Mouse (Mus musculus): Measurements from ENCODE around the gene Slc25a20.

Slc25a20 gene

DNA sequence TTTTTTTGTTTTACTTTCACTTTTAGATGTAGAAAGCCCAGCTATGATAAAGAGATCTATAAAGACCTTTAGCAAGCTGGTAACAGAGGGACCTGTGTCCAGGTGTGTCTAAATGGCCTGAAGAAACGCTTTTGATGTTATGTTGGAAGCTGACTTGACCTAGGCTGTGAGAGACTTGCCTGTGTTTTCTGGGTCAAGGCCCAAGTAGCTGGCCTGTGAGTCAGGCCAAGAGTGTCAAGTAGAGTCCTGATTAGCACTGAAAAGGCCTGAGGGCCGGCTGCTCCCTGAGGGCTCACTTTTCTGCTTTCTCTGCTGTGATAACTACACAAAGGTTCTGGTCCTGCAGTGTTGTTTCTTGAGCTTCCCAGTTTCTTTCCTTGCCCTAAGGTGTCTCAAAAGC lies 25.8 kb downstream of the Slc25a20 start:
- no peak for DNase-seq

GRCm38 (mm10) chr9:108688451-108688850 lies 26.6 kb downstream of the Slc25a20 start:
- no peak for DNase-seq

GRCm38 (mm10) chr9:108689106-108689505 lies 27.2 kb downstream of the Slc25a20 start, which contains the start of gene Prkar2a:
Gene Prkar2a (plus strand): TSS chr9:108689314.
- no peak for DNase-seq

DNA sequence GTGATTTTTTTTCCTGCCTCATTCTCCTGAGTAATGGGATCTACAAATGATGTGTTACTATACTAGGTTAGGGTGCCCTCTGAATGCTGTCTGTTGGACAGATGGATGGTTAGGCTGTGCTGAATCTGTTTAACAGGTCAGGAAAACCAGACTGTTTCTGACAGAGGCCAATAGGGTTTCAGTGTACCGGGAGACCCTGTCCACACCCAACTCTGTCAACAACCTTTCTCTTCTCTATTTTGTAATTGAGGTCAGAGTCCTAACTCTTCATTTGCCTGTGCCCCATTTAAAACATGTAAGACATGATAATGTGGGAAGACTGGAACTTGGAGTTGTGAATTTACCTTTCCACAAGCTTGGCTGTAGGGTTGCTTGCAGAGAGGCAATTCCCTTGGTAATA lies 28.1 kb downstream of the Slc25a20 start:
- DNase-seq = no peak

GRCm38 (mm10) chr9:108690914-108691313 lies 29.0 kb downstream of the Slc25a20 start:
- DNase-seq = peak; percentile 18 to 21

DNA sequence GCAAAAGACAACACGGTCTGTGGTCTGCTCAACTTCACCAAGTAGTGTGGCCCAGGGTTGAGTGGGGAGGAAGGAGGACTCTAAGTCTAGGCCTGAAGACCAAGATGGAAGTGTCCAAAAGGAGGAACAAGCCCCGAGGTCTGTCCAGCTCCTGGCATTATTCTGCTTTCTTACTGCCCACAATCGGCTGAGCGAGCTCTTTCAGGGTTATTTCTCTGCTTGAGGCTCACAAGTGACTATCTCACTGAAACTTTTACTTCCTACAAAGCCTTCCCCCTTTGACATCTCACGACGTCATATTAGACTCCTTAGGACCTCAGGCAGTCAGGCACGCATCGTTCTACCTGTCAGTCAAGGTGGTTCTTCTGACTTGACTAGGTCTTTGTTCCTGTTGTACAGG lies 29.5 kb downstream of the Slc25a20 start:
- DNase-seq = no peak

DNA sequence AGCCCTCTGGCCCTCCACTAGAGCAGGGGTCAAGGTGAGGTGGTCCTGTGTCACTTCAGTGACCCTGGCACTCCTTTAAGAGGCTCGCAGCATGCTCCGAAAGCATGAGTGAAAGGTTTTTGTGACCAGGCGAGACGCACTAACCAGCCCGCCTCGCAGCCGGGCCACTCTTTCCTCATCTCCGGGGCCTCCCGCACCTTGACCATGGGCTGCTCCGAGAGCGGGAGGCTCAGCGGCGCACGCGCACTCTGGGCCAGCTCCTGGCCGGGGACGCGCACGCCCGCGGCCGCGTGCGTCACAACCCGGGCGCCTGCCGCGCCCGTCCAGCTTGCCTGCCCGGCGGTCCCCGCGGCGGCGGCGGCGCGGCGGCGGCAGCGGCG lies 29.9 kb downstream of the Slc25a20 start:
- peak; percentile 89 to 98 for DNase-seq

GRCm38 (mm10) chr9:108692226-108693041 lies 30.5 kb downstream of the Slc25a20 start:
- peak; percentile 70 to 71 for DNase-seq

GRCm38 (mm10) chr9:108693946-108694345 lies 32.1 kb downstream of the Slc25a20 start:
- DNase-seq = no peak

DNA sequence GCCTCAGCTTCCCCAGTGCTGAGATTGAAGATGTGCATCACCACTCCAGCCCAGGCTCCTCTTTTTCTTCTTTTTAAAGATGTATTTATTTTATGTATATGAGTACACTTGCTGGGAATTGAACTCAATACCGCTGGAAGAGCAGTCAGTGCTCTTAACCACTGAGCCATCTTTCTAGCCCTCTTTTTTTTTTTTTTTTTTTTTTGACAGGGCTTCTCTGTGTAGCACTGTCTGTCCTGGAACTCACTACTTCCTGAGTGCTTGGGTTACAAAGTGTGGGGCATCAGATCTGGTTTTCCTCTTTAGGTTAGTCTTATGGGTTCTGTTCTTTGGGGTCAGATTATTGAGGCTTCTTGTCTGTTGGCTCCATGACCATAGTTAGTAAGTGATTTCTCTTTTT lies 32.6 kb downstream of the Slc25a20 start:
- no peak for DNase-seq

DNA sequence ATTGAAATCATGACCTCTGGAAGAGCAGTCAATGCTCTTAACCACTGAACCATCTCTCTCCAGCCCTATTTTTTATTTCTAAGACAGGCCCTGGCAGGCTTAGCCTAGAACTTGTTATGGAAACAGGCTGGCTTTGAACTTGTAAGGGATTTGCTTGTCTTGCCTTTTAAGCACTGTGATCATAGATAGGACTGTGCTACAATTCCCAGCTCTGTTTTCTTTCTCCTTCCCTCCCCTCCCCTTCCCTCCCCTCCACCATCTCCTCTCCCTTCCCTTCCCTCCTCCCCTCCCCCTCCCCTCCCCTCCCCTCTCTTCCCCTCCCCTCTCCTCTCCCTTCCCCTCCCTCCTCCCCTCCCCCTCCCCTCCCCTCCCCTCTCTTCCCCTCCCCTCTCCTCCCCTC lies 40.6 kb downstream of the Slc25a20 start:
- DNase-seq = no peak

GRCm38 (mm10) chr9:108703373-108704110 lies 41.7 kb downstream of the Slc25a20 start:
- DNase-seq = no peak

DNA sequence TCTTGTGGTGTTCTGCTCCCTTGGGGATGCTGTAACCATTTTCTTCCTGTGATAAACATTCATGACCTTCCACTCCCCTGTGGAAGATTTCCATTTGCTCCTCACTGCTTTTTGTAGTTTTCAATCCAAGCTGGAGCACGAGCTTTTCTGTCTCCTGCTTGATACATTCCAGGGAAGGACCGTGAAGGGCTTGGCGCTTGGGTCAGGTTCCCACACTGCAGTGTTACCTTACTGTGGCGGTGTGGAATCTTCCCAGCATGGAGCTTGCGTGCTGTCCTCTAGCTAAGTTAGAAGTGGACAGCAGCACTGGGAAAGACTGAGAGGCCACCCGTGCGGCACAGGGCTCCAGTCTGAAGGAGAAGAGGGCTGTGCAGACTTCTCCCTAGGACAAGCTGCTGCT lies 42.7 kb downstream of the Slc25a20 start:
- DNase-seq = no peak

GRCm38 (mm10) chr9:108707212-108707611 lies 45.3 kb downstream of the Slc25a20 start:
- no peak for DNase-seq

- no peak for DNase-seq
These were observed 46.9 kb downstream of the Slc25a20 start for GRCm38 (mm10) chr9:108708833-108709232.

DNA sequence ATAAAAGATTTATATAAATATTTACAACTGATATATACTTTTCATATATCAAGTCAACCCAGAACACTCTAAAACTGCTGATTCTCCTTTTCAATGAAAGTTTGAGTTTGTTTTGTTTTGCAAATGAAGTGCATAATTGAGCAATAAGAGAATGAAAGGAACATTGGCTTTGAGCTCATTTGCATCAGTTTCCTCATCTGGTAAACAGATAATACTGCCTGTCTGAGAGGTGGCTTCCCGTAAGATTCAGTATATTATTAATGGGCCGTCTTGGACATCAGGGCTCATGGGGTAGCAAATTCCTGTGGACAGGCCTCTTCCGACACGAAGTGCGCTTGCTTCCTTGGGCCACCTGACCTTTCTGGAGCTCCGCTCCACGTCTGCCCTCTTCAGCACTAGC lies 48.9 kb downstream of the Slc25a20 start:
- DNase-seq = no peak

DNA sequence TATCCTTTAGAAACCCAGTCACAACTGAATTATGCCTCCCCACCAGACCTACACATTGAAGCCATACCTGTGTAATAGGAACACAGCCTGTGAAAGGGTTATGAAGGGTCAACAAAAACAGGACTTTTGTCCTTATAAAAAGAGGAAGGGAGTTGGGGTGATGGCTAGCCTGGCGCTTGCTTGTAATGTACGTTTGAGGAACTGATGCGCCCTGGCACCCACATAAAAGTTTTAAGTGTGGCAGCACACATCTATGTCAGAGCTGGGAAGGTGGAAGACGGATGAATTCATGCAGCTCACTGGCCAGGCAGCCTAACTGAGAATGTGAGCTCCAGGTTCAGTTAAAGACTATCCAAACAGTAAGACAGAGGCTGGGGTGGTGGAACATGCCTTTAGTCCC lies 54.3 kb downstream of the Slc25a20 start:
- no peak for DNase-seq

GRCm38 (mm10) chr9:108723751-108724150 lies 61.9 kb downstream of the Slc25a20 start:
- no peak for DNase-seq

GRCm38 (mm10) chr9:108726116-108726515 lies 64.2 kb downstream of the Slc25a20 start:
- no peak for DNase-seq

DNA sequence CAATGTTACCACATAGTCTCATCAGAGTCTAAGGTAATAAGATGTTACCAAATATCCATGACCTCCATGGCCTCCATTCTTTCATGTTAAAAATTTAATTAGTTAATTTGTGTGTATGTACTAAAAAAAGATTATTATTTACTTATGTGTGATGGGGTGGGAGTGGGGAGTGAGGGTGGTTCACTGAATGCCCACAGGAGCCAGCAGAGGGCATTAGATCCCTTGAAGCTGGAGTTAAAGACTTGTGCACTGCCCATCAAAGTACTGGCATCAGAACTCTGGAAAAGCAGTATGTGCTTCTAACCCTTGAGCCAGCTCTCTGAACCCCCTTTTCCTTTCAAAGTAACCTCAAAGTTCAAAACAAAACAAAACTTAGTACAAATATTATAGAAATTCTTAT lies 67.2 kb downstream of the Slc25a20 start:
- DNase-seq = no peak

DNA sequence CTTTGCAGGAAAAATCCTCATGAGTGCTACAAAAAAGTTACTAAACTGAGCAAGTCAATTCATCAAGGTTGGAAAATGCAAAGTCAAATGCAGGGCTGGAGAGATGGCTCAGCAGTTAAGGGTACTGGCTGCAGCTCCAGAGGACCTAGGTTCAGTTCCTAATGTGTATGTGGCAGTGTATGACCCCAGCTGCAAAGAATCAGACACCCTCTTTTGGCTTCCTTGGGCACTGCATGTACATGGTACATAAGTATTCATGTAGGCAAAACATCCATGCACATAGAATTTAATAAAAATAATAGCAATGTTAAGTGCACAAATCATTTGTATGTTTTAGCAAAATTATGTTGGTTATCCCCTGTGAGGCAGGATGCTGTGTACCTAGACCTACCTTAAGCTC lies 70.6 kb downstream of the Slc25a20 start:
- no peak for DNase-seq

Measured in cerebellum, adult 18-20 months (tissue).